Mouse (Mus musculus) hindbrain, embryonic 11.5 days (tissue): ENCODE data around the gene Fnip1. TPM values are rescaled to one million over a fixed set of nuclear protein-coding genes. Genes with fewer than 3 reads are reported as not detected.

Experiments
- ATAC-seq: fragments of 200-750 bp; cut with Nextera tagmentation; 2 replicates; pipeline ENCODE4 v1.8.0; 2017; ENCODE audit warnings: mild to moderate bottlenecking, moderate TSS enrichment, moderate library complexity; ENCODE audit not compliant: low FRiP score
- DNase-seq: peaks from one replicate; pipeline ENCODE4 v3.0.0-alpha.2; 2015; ENCODE audit warnings: low spot score
- H3K27ac ChIP-seq: fragments of 300-500 bp; sonication (generic); 2 replicates; pipeline ENCODE4 v1.5.1; 2014; ENCODE audit warnings: mild to moderate bottlenecking, low read depth, low read length
- H3K27me3 ChIP-seq: fragments of 300-500 bp; sonication (generic); 2 replicates; pipeline ENCODE4 v1.6.1; 2014; ENCODE audit warnings: mild to moderate bottlenecking, low read length, moderate library complexity, mixed read lengths; ENCODE audit not compliant: control insufficient read depth, insufficient read depth
- H3K36me3 ChIP-seq: fragments of 300-500 bp; sonication (generic); 2 replicates; pipeline ENCODE4 v1.6.1; 2014; ENCODE audit warnings: mild to moderate bottlenecking, low read length, moderate library complexity, mixed read lengths; ENCODE audit not compliant: control insufficient read depth, insufficient read depth
- H3K4me1 ChIP-seq: fragments of 300-500 bp; sonication (generic); replicated peaks from 2 replicates; pipeline ENCODE4 v1.6.1; 2014; ENCODE audit warnings: low read length, mixed read lengths; ENCODE audit not compliant: control insufficient read depth, insufficient read depth
- H3K4me2 ChIP-seq: fragments of 300-500 bp; sonication (generic); replicated peaks from 2 replicates; pipeline ENCODE4 v1.6.1; 2014; ENCODE audit warnings: mild to moderate bottlenecking, low read depth, low read length
- H3K4me3 ChIP-seq: fragments of 300-500 bp; sonication (generic); 2 replicates; pipeline ENCODE4 v1.5.1; 2014; ENCODE audit warnings: low read depth, low read length
- H3K9ac ChIP-seq: fragments of 300-500 bp; sonication (generic); 2 replicates; pipeline ENCODE4 v1.6.1; 2014; ENCODE audit warnings: low read depth, low read length
- H3K9me3 ChIP-seq: fragments of 300-500 bp; sonication (generic); 2 replicates; pipeline ENCODE4 v1.6.1; 2016; ENCODE audit warnings: low read length; ENCODE audit not compliant: control insufficient read depth
- WGBS: fragments of 180-500 bp; shearing (Covaris S2); extraction: QIAGEN DNeasy Blood & Tissue Kit; methylation state at CpG from one replicate; pipeline ENCODE4 v1.1.7; 2014; 5-methylcytosine and 5-hydroxymethylcytosine counted together
- polyA plus RNA-seq: library from polyadenylated mRNA; unstranded; fragments of >200 nt; fragmentation: Nextera tagmentation; extraction: Ambion mirVana; gene quantifications from 2 replicates; pipeline ENCODE4 v1.2.1, GENCODE M21; 2014

Gene Fnip1
- polyA plus RNA-seq, 1 experiment from 2014 or later: 14.5 TPM

DNA sequence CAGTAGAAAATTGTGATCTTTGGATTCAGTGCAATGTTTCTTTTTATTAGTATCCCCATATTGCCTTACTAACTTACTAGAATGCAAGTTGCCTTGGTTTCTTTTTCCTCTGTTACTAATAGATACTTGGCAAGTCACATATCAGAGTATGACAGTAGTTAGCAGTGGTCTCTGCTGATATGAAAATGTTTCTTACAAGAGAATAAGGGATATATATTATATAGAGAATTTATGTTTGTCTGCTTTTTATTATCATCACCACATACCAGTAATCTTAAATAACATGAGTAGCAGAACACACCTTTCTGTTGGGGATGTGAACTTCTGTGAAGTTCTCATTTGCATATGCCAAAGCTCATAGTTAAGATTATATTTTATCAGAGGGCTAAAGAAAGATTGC is 104.4 kb downstream of the Fnip1 start:
- H3K4me2 ChIP-seq: no peak overlapping the region
- DNase-seq (no peak), ATAC-seq (no peak)
- H3K27me3 ChIP-seq: no peaks in the 10 kb centered on the region
- H3K4me3 ChIP-seq: no peak overlapping the region
- no peak overlapping the region for H3K9ac ChIP-seq
- H3K27ac ChIP-seq: no peak overlapping the region
- no peaks in the 10 kb centered on the region for H3K4me1 ChIP-seq
- H3K9me3 ChIP-seq: no peaks in the 10 kb centered on the region
- H3K36me3 ChIP-seq: no peaks in the 10 kb centered on the region

DNA sequence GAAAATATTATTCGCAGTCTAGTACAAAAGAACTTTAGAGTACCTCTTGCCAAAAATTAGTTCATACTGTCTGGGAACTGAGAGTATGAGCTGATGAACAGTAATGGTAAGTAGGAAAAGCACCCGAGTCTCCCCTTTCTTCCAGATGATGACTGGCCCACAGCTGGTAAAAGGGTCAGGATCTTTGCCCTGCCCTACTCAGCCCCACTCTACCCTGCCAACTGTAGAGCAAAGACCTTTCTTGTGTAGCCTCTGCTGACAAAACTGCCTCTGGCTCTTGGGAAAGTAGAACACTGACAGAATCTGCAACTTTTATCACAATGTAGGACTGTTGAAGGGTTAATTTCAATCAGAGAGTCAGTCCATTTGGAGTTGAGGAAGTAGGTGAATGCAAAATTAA is 117.0 kb downstream of the Fnip1 start:
- Histone ChIP-seq H3K27me3 (no peaks in the 10 kb centered on the region), H3K9me3 (no peaks in the 10 kb centered on the region), H3K4me2 (no peak overlapping the region), H3K27ac (no peak overlapping the region), H3K9ac (no peak overlapping the region), H3K4me3 (no peak overlapping the region), H3K4me1 (no peaks in the 10 kb centered on the region), H3K36me3 (no peaks in the 10 kb centered on the region)
- WGBS: 93% methylated on average over 2 of the region's 2 CpGs
- no peak for DNase-seq
- no peak for ATAC-seq

DNA sequence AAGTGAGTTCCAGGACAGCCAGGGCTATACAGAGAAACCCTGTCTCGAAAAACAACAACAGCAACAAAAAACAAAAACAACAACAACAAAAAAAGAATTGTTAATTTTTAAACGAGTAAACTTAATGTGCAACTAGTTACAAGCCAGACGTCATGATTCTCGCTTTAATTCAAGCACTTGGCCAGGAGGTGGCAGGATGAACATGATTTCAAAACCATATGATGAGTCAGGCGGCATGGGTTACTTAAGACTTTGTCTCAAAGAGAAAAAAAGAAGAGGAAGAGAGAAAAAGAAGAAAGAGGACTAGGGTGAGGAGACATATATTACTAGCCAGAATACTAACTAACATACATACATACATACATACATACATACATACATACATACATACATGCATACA is 124.8 kb downstream of the Fnip1 start:
- DNase-seq (no peak), ATAC-seq (no peak)
- Histone ChIP-seq H3K36me3 (no peaks in the 10 kb centered on the region), H3K27me3 (no peaks in the 10 kb centered on the region), H3K4me1 (no peaks in the 10 kb centered on the region), H3K4me2 (no peak overlapping the region), H3K4me3 (no peak overlapping the region), H3K27ac (no peak overlapping the region), H3K9me3 (no peaks in the 10 kb centered on the region), H3K9ac (no peak overlapping the region)
- 92% methylated on average over 5 of the region's 5 CpGs for WGBS

Other genes starting within 250 kb of the Fnip1 start
- not detected in 2 replicates for gene Csf2, start 188.5 kb upstream of the Fnip1 start, polyA plus RNA-seq
- not detected in 2 replicates for gene Il3, start 170.9 kb upstream of the Fnip1 start, polyA plus RNA-seq
- 15.6 and 16.8 TPM in 2 replicates for gene Acsl6, start 134.4 kb upstream of the Fnip1 start, polyA plus RNA-seq
- gene Meikin, start 67.5 kb upstream of the Fnip1 start, polyA plus RNA-seq: not detected in 2 replicates
- gene Rapgef6, start 84.6 kb downstream of the Fnip1 start, polyA plus RNA-seq: 31.7 and 47.0 TPM in 2 replicates